Mouse (Mus musculus): ENCODE measurements around the gene Helz2. TPM values are rescaled to one million over a fixed set of nuclear protein-coding genes. Genes with fewer than 3 reads are reported as not detected.

Helz2 gene
- polyA plus RNA-seq, 1 experiment = 67.3 TPM

- Histone ChIP-seq H3K27me3 (ENCODE audit: control insufficient read depth, insufficient read depth, low read length) (no peaks in the 10 kb centered on the region), H3K4me1 (ENCODE audit: control insufficient read depth, insufficient read depth, insufficient read length, low read length) (peaks cover 8% of the 10 kb centered on the region), H3K4me3 (ENCODE audit: low read depth, low read length) (peak within 1 kb of the TSS; percentile 73), H3K27ac (ENCODE audit: insufficient read depth, low read depth, low read length) (peak within 1 kb of the TSS; percentile 86), H3K36me3 (ENCODE audit: control insufficient read depth, insufficient read depth, low read length) (peaks cover 4% of the 10 kb centered on the region; the same call in 1 of the 2 replicates)
- no peak for TF ChIP-seq CTCF (IDR thresholded peaks at IDR 0.05; ENCODE audit: extremely low read depth, insufficient read length, insufficient replicate concordance, low read depth, low read length)
- WGBS = under 1% methylated on average over 64 of the region's 64 CpGs
Observed at GRCm38 (mm10) chr2:181187121-181188000, 54.5 kb downstream of the Helz2 start, which contains the start of gene Ppdpf. Gene Ppdpf (plus strand): TSS chr2:181187247.

DNA sequence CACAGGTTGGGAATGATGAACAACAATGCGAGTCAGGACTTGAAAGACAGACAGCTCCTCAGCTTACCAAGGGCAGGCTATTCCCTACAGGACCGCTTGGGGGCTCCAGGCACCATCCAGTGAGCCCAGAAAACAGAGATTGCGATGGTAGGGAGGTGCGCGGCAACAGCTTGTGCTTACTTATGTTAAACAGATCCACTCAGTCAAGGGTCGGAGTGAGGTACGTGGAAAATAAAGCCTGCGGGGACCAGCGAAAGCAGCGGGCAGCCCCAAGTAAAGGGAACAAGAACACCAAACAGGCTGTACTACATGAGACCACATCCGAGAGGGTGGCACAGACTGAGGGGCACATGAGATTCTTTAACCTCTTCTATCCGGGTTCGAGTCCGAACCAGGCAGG, 55.2 kb downstream of the Helz2 start:
- H3K4me1 ChIP-seq (ENCODE audit: control insufficient read depth, insufficient read depth, insufficient read length, low read length) = peaks cover 8% of the 10 kb centered on the region
- 0% methylated on average over 14 of the region's 14 CpGs for WGBS
- H3K4me3 ChIP-seq (ENCODE audit: low read depth, low read length) = peak overlapping the region; percentile 73
- TF ChIP-seq POLR2A (IDR thresholded peaks at IDR 0.05; ENCODE audit: low read depth, low read length) (no peak), CTCF (IDR thresholded peaks at IDR 0.05; ENCODE audit: extremely low read depth, insufficient read length, insufficient replicate concordance, low read depth, low read length) (peak; percentile 98)
- peaks cover 4% of the 10 kb centered on the region; the same call in 1 of the 2 replicates for H3K36me3 ChIP-seq (ENCODE audit: control insufficient read depth, insufficient read depth, low read length)
- H3K27ac ChIP-seq (ENCODE audit: insufficient read depth, low read depth, low read length) = peak overlapping the region; percentile 84
- no peaks in the 10 kb centered on the region for H3K27me3 ChIP-seq (ENCODE audit: control insufficient read depth, insufficient read depth, low read length)

DNA sequence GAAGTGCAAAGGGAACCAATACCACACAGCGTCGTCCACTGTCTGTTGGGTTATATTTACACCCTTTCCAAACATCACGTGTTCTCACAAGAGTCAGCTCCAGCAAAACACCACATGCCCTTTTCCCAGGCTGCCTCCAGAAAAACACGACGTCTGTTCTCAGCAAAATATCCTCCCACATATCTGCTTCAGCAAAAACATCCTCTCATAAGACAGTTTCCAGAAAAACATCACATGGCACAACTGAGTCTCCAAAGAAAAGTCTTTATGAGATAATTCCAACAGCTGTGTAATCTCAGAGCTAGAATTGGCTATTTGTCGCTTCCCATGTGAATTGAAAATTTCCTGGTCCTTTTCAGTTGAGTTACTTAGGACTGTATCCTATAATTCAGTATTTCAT, 60.9 kb downstream of the Helz2 start:
- 65% methylated on average over 6 of the region's 6 CpGs for WGBS
- Histone ChIP-seq H3K27me3 (ENCODE audit: control insufficient read depth, insufficient read depth, low read length) (no peaks in the 10 kb centered on the region), H3K4me1 (ENCODE audit: control insufficient read depth, insufficient read depth, insufficient read length, low read length) (no peaks in the 10 kb centered on the region), H3K27ac (ENCODE audit: insufficient read depth, low read depth, low read length) (no peak overlapping the region), H3K4me3 (ENCODE audit: low read depth, low read length) (no peak overlapping the region), H3K36me3 (ENCODE audit: control insufficient read depth, insufficient read depth, low read length) (no peaks in the 10 kb centered on the region)
- TF ChIP-seq POLR2A (IDR thresholded peaks at IDR 0.05; ENCODE audit: low read depth, low read length) (no peak), CTCF (IDR thresholded peaks at IDR 0.05; ENCODE audit: extremely low read depth, insufficient read length, insufficient replicate concordance, low read depth, low read length) (no peak)

DNA sequence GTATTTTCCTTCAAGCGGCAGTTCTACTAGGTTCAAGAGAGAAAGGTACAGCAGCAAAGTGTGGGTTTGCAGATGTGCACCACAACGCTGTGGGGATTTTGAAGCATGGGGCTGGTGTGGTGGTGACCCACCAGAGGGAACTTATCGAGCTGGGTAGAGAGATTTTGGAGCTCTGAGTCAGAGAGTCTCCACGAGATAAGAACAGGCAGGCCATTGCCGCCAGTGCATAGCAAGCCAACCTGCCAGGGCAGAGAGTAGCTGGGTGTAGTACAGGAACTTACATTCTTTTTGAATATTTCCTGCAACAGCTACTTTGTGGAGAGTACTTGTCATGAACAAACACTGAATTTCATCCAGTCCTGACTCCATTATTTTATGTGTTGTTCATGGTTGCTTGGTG, 63.4 kb downstream of the Helz2 start:
- Histone ChIP-seq H3K27ac (ENCODE audit: insufficient read depth, low read depth, low read length) (no peak overlapping the region), H3K36me3 (ENCODE audit: control insufficient read depth, insufficient read depth, low read length) (no peaks in the 10 kb centered on the region), H3K4me3 (ENCODE audit: low read depth, low read length) (no peak overlapping the region), H3K27me3 (ENCODE audit: control insufficient read depth, insufficient read depth, low read length) (no peaks in the 10 kb centered on the region), H3K4me1 (ENCODE audit: control insufficient read depth, insufficient read depth, insufficient read length, low read length) (no peaks in the 10 kb centered on the region)
- WGBS = 60% methylated on average over 5 of the region's 5 CpGs
- no peak for TF ChIP-seq POLR2A (IDR thresholded peaks at IDR 0.05; ENCODE audit: low read depth, low read length)
- no peak for TF ChIP-seq CTCF (IDR thresholded peaks at IDR 0.05; ENCODE audit: extremely low read depth, insufficient read length, insufficient replicate concordance, low read depth, low read length)

GRCm38 (mm10) chr2:181178015-181178414, 63.8 kb downstream of the Helz2 start:
- H3K36me3 ChIP-seq (ENCODE audit: control insufficient read depth, insufficient read depth, low read length) = no peaks in the 10 kb centered on the region
- no peak overlapping the region for H3K4me3 ChIP-seq (ENCODE audit: low read depth, low read length)
- H3K4me1 ChIP-seq (ENCODE audit: control insufficient read depth, insufficient read depth, insufficient read length, low read length) = no peaks in the 10 kb centered on the region
- H3K27ac ChIP-seq (ENCODE audit: insufficient read depth, low read depth, low read length) = no peak overlapping the region
- H3K27me3 ChIP-seq (ENCODE audit: control insufficient read depth, insufficient read depth, low read length) = no peaks in the 10 kb centered on the region
- 74% methylated on average over 3 of the region's 3 CpGs for WGBS
- TF ChIP-seq POLR2A (IDR thresholded peaks at IDR 0.05; ENCODE audit: low read depth, low read length) (no peak), CTCF (IDR thresholded peaks at IDR 0.05; ENCODE audit: extremely low read depth, insufficient read length, insufficient replicate concordance, low read depth, low read length) (no peak)

Other genes starting within 250 kb of the Helz2 start
- 0.04 TPM in 2 replicates for gene Chrna4, start 198.5 kb downstream of the Helz2 start, polyA plus RNA-seq (2012; rRNA removed)
- 0.29 and 0.51 TPM in 2 replicates for gene Kcnq2, start 106.7 kb downstream of the Helz2 start, polyA plus RNA-seq (2012; rRNA removed)
- 1.6 and 3.4 TPM in 2 replicates for gene Eef1a2, start 85.0 kb downstream of the Helz2 start, polyA plus RNA-seq (2012; rRNA removed)
- 98.4 and 174 TPM in 2 replicates for gene Ppdpf, start 54.8 kb downstream of the Helz2 start, polyA plus RNA-seq (2012; rRNA removed)
- 6.2 and 9.5 TPM in 2 replicates for gene Ptk6, start 39.2 kb downstream of the Helz2 start, polyA plus RNA-seq (2012; rRNA removed)
- gene Srms, start 28.8 kb downstream of the Helz2 start, polyA plus RNA-seq (2012; rRNA removed) = 0.56 and 0.93 TPM in 2 replicates
- 0.53 and 0.56 TPM in 2 replicates for gene Fndc11, start 22.0 kb downstream of the Helz2 start, polyA plus RNA-seq (2012; rRNA removed)
- 14.0 and 29.1 TPM in 2 replicates for gene Gmeb2, start 46.0 kb upstream of the Helz2 start, polyA plus RNA-seq (2012; rRNA removed)
- 0.90 and 1.3 TPM in 2 replicates for gene Stmn3, start 72.5 kb upstream of the Helz2 start, polyA plus RNA-seq (2012; rRNA removed)
- gene Rtel1, start 77.7 kb upstream of the Helz2 start, polyA plus RNA-seq (2012; rRNA removed) = 16.4 and 24.7 TPM in 2 replicates
- gene Zgpat, start 122.9 kb upstream of the Helz2 start, polyA plus RNA-seq (2012; rRNA removed) = 15.7 and 20.7 TPM in 2 replicates
- 15.8 and 23.5 TPM in 2 replicates for gene Arfrp1, start 123.4 kb upstream of the Helz2 start, polyA plus RNA-seq (2012; rRNA removed)
- 53.5 and 89.8 TPM in 2 replicates for gene Lime1, start 138.1 kb upstream of the Helz2 start, polyA plus RNA-seq (2012; rRNA removed)
- gene Zbtb46, start 217.4 kb upstream of the Helz2 start, polyA plus RNA-seq (2012; rRNA removed) = 1.5 and 1.6 TPM in 2 replicates